Comparison of ENCODE assay signal across 25 mouse cellular contexts in the genomic region with DNA sequence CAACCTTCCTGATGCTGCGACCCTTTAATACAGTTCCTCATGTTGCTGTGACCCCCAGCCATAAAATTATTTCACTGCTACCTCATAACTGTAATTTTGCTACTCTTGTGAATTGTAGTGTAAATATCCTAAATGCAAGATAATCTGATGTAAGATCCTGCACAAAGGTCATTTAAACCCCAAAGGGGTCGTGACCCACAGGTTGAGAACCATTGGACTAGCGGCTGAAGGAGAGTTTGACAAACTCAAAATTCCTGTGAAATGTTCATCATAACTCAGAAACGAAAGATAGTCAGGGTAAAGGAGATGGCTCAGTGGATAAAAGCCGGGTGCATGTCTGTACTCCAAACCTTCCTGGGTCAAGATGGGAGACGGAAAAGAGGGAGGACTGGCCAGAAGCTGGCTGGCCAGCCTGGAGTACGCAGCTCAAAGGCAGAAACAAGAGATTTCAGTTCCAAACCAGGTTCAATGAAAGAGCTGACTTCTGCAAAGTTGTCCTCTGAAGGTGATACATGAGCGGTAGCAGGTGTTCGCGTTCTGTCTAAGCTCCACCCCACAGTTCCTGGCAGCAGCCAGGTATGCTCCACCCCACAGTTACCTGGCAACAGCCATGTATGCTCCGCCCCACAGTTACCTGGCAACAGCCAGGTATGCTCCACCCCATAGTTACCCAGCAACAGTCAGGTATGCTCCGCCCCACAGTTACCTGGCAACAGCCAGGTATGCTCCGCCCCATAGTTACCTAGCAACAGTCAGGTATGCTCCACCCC. TPM values are rescaled to one million over a fixed set of nuclear protein-coding genes. Genes with fewer than 3 reads are reported as not detected.
A peak's percentile ranks its signal among the peaks of the same experiment; 100 is the strongest.
DNase-seq lines count a peak whose midpoint lies in the region; ATAC-seq and TF ChIP-seq lines count a peak whose summit lies in the region.
"Had no signal": no experiment of that assay in that cellular context is flagged by ENCODE, and none has a peak within 500 bp of the region (broad histone marks: within the 10 kb centered on the region; RNA-seq: fewer than 3 reads in every experiment).

No protein-coding gene starts in this region.

- no peaks in the 10 kb centered on the region for H3K9me3 ChIP-seq in lung, embryonic 15.5 days
- H3K9me3 ChIP-seq in ES-Bruce4 (replicated peaks; ENCODE audit: control insufficient read depth, insufficient read depth, low read length, poor library complexity, severe bottlenecking), result no peaks in the 10 kb centered on the region
- no peaks in the 10 kb centered on the region for H3K9me3 ChIP-seq in intestine, embryonic 16.5 days (ENCODE audit: control insufficient read depth, low read length)
- H3K9me3 ChIP-seq: embryonic facial prominence, embryonic 13.5 days; hindbrain, embryonic 10.5 days; limb, embryonic 13.5 days; liver, embryonic 12.5 days; stomach, embryonic 15.5 days had no signal

- no peaks in the 10 kb centered on the region for H3K79me2 ChIP-seq in heart, adult 2 months (replicated peaks; ENCODE audit: control insufficient read depth, insufficient read depth, low read length)

- TF ChIP-seq POLR2A in ES-Bruce4 (IDR thresholded peaks at IDR 0.05; ENCODE audit: insufficient read depth, low read length), result no peak
- no peak for TF ChIP-seq POLR2A in heart, adult 2 months (IDR thresholded peaks at IDR 0.05; ENCODE audit: insufficient read depth, low read depth, low read length)

- no peaks in the 10 kb centered on the region for H3K27me3 ChIP-seq in lung, embryonic 15.5 days
- H3K27me3 ChIP-seq in ES-Bruce4 (ENCODE audit: control insufficient read depth, insufficient read depth, low read length, poor library complexity, severe bottlenecking), result no peaks in the 10 kb centered on the region
- 0 out of 2 replicates have a peak, but pooled peaks cover 3% of the 10 kb centered on the region for H3K27me3 ChIP-seq in intestine, embryonic 16.5 days (replicated peaks; ENCODE audit: control insufficient read depth, insufficient read depth, low read length)
- H3K27me3 ChIP-seq in heart, adult 2 months (ENCODE audit: control insufficient read depth, insufficient read depth, low read length), result no peaks in the 10 kb centered on the region
- H3K27me3 ChIP-seq: embryonic facial prominence, embryonic 13.5 days; limb, embryonic 13.5 days; liver, embryonic 12.5 days; stomach, embryonic 15.5 days had no signal

- intact Hi-C loops in heart, adult 2 months (cut with DNase I), result no loop called here

- H3K4me2 ChIP-seq in lung, embryonic 15.5 days, result peak overlapping the region; percentile 16; the same call in 1 of the 2 replicates
- H3K4me2 ChIP-seq in intestine, embryonic 16.5 days (ENCODE audit: low read depth, low read length), result no peak overlapping the region
- H3K4me2 ChIP-seq: embryonic facial prominence, embryonic 13.5 days; heart, embryonic 11.5 days; limb, embryonic 13.5 days; liver, embryonic 12.5 days; stomach, embryonic 15.5 days had no signal

- H3K4me3 ChIP-seq in lung, embryonic 15.5 days, result no peak overlapping the region
- H3K4me3 ChIP-seq in ES-Bruce4 (ENCODE audit: low read depth, low read length), result peak overlapping the region; percentile 56
- no peak overlapping the region for H3K4me3 ChIP-seq in intestine, embryonic 16.5 days (ENCODE audit: low read length)
- no peak overlapping the region for H3K4me3 ChIP-seq in heart, adult 2 months
- H3K4me3 ChIP-seq: embryonic facial prominence, embryonic 13.5 days; hindbrain, embryonic 10.5 days; limb, embryonic 13.5 days; liver, embryonic 12.5 days; stomach, embryonic 15.5 days had no signal

- TF ChIP-seq CTCF in ES-Bruce4 (IDR thresholded peaks at IDR 0.05; ENCODE audit: low read depth, low read length), result no peak
- TF ChIP-seq CTCF in heart, adult 2 months (IDR thresholded peaks at IDR 0.05), result no peak

- no peak for DNase-seq in lung, postnatal 25 days (ENCODE audit: low spot score)
- DNase-seq in ZHBTc4 (ENCODE audit: low read depth, low spot score) (peak; percentile 60), MN1 (ENCODE audit: low spot score) (no peak)
- DNase-seq in spleen, postnatal 4 days (ENCODE audit: low spot score in 2 of 2), result no peak
- no peak for DNase-seq in heart, adult 2 months
- DNase-seq: adrenal gland, adult 8-10 months; cerebellum, adult 11-12 months; cerebellum, postnatal 10 days; forebrain, postnatal 0 days; kidney, adult 18-20 months; thymus, adult 18-20 months; thymus, postnatal 36 days had no signal

- WGBS in lung, embryonic 15.5 days, result 49% methylated on average over 13 of the region's 13 CpGs
- 51% methylated on average over 13 of the region's 13 CpGs for WGBS in intestine, embryonic 16.5 days
- 52% methylated on average over 13 of the region's 13 CpGs for WGBS in heart, adult 2 months

- H3K9ac ChIP-seq in lung, embryonic 15.5 days, result no peak overlapping the region
- no peak overlapping the region for H3K9ac ChIP-seq in ES-Bruce4 (ENCODE audit: low read depth, poor library complexity, severe bottlenecking)
- no peak overlapping the region for H3K9ac ChIP-seq in intestine, embryonic 16.5 days (ENCODE audit: low read depth, low read length)
- H3K9ac ChIP-seq in heart, adult 2 months (ENCODE audit: low read depth, low read length), result no peak overlapping the region
- H3K9ac ChIP-seq: embryonic facial prominence, embryonic 13.5 days; forebrain, postnatal 0 days; limb, embryonic 13.5 days; liver, embryonic 12.5 days; stomach, embryonic 15.5 days had no signal

- no peaks in the 10 kb centered on the region for H3K36me3 ChIP-seq in lung, embryonic 15.5 days
- no peaks in the 10 kb centered on the region for H3K36me3 ChIP-seq in ES-Bruce4 (ENCODE audit: control insufficient read depth, insufficient read depth, low read length, poor library complexity, severe bottlenecking)
- no peaks in the 10 kb centered on the region for H3K36me3 ChIP-seq in intestine, embryonic 16.5 days (ENCODE audit: control insufficient read depth, insufficient read depth, low read length)
- no peaks in the 10 kb centered on the region for H3K36me3 ChIP-seq in heart, adult 2 months (ENCODE audit: control insufficient read depth, insufficient read depth, low read length)
- H3K36me3 ChIP-seq: embryonic facial prominence, embryonic 13.5 days; hindbrain, embryonic 10.5 days; limb, embryonic 13.5 days; liver, embryonic 12.5 days; stomach, embryonic 15.5 days had no signal

- TF ChIP-seq EP300 in ES-Bruce4 (IDR thresholded peaks at IDR 0.05; ENCODE audit: insufficient read depth, low read depth, low read length), result 0 out of 2 replicates have a peak, but pooled peaks have one; percentile 9
- TF ChIP-seq EP300 in heart, adult 2 months (IDR thresholded peaks at IDR 0.05; ENCODE audit: insufficient read depth, low read depth, low read length), result no peak

- peak; percentile 35; the same call in 1 of the 2 replicates for ATAC-seq in lung, embryonic 15.5 days (ENCODE audit: borderline replicate concordance, extremely low read depth, low FRiP score, low TSS enrichment)
- peak; percentile 58 for ATAC-seq in intestine, embryonic 16.5 days
- ATAC-seq: forebrain, postnatal 0 days; hindbrain, embryonic 16.5 days; liver, embryonic 12.5 days; midbrain, embryonic 16.5 days had no signal

- no peak overlapping the region for H3K27ac ChIP-seq in lung, embryonic 15.5 days
- peak overlapping the region; percentile 57; the same call in 1 of the 2 replicates for H3K27ac ChIP-seq in ES-Bruce4 (ENCODE audit: insufficient read depth, low read length)
- H3K27ac ChIP-seq in intestine, embryonic 16.5 days (ENCODE audit: low read length), result no peak overlapping the region
- no peak overlapping the region for H3K27ac ChIP-seq in heart, adult 2 months
- H3K27ac ChIP-seq: embryonic facial prominence, embryonic 13.5 days; hindbrain, embryonic 10.5 days; limb, embryonic 13.5 days; liver, embryonic 12.5 days; stomach, embryonic 15.5 days had no signal

- H3K4me1 ChIP-seq in lung, embryonic 15.5 days, result 0 out of 2 replicates have a peak, but pooled peaks cover 3% of the 10 kb centered on the region
- H3K4me1 ChIP-seq in ES-Bruce4 (ENCODE audit: control insufficient read depth, insufficient read depth, low read length), result no peaks in the 10 kb centered on the region
- H3K4me1 ChIP-seq in intestine, embryonic 16.5 days (ENCODE audit: control insufficient read depth, insufficient read depth, low read length), result no peaks in the 10 kb centered on the region
- no peaks in the 10 kb centered on the region for H3K4me1 ChIP-seq in heart, adult 2 months (ENCODE audit: control insufficient read depth, insufficient read depth, low read length)
- H3K4me1 ChIP-seq: embryonic facial prominence, embryonic 13.5 days; limb, embryonic 13.5 days; liver, embryonic 12.5 days; stomach, embryonic 15.5 days had no signal

RNA-seq across cellular contexts. Expression of gene Arl1, which starts 13.5 kb away (rescaled TPM):
- 204 and 207 TPM in 2 replicates for polyA plus RNA-seq in lung, embryonic 15.5 days (2015; fragmentation: Nextera tagmentation; extraction: Ambion mirVana)
- 74.0 and 79.1 TPM in 2 replicates for polyA plus RNA-seq in ES-Bruce4 (2011; ENCODE audit: insufficient read depth, insufficient read length, low read depth, missing spikeins)
- polyA plus RNA-seq in intestine, embryonic 16.5 days (2015; fragmentation: Nextera tagmentation; extraction: Ambion mirVana), result 185 and 192 TPM in 2 replicates
- total RNA-seq in heart, adult 2 months (2021), result 10 to 100 TPM; 80.3 to 89.2 TPM
- 26.1 and 61.1 TPM in 2 replicates for polyA plus RNA-seq in heart, adult 2 months (2012; rRNA removed)

RNA-seq across cellular contexts. Expression of gene Spic, which starts 32.4 kb away (rescaled TPM):
- 0.18 and 0.81 TPM in 2 replicates for polyA plus RNA-seq in lung, embryonic 15.5 days (2015; fragmentation: Nextera tagmentation; extraction: Ambion mirVana)
- 0.45 TPM in 1 of 2 replicates, not detected in the other for polyA plus RNA-seq in ES-Bruce4 (2011; ENCODE audit: insufficient read depth, insufficient read length, low read depth, missing spikeins)
- 0.56 and 2.1 TPM in 2 replicates for polyA plus RNA-seq in intestine, embryonic 16.5 days (2015; fragmentation: Nextera tagmentation; extraction: Ambion mirVana)
- under 1 TPM in 1 of 2 experiments, not detected in 1; 0.31 TPM for total RNA-seq in heart, adult 2 months (2021)
- polyA plus RNA-seq in heart, adult 2 months (2012; rRNA removed), result 0.04 TPM in 1 of 2 replicates, not detected in the other
- total RNA-seq: forebrain, postnatal 0 days; left cerebral cortex, postnatal 14 days had no signal
- polyA plus RNA-seq: embryonic facial prominence, embryonic 13.5 days; forebrain, postnatal 0 days; heart, embryonic 11.5 days; hindbrain, embryonic 10.5 days; limb, embryonic 13.5 days; midbrain, embryonic 16.5 days; neural tube, embryonic 14.5 days had no signal
